Mouse (Mus musculus) regulatory T cell (primary cell): Measurements from ENCODE around the gene Trim45.

Source experiments
- in situ Hi-C: fragments of 300-600 bp; cut with MboI, MseI; formaldehyde crosslinking; loops from one replicate; pipeline ENCODE4 v1.15.1; 2025; ENCODE audit warnings: high pct_unique_total_duplicates

Trim45 gene

GRCm38 (mm10) chr3:100931332-100932076, 9.5 kb downstream of the Trim45 start:
- in situ Hi-C loops: loop anchor here (25.0 kb wide), 1 partner anchor 881 kb away; no protein-coding TSS in a partner anchor

GRCm38 (mm10) chr3:100932077-100932944, 10.3 kb downstream of the Trim45 start:
- in situ Hi-C loops: loop anchor here (25.0 kb wide), 1 partner anchor 880 kb away; no protein-coding TSS in a partner anchor

GRCm38 (mm10) chr3:100935521-100935920, 13.5 kb downstream of the Trim45 start:
- in situ Hi-C loops: loop anchor here (25.0 kb wide), 1 partner anchor 877 kb away; no protein-coding TSS in a partner anchor

GRCm38 (mm10) chr3:100936201-100936600, 14.2 kb downstream of the Trim45 start:
- in situ Hi-C loops: loop anchor here (25.0 kb wide), 1 partner anchor 876 kb away; no protein-coding TSS in a partner anchor

GRCm38 (mm10) chr3:100938211-100938610, 16.2 kb downstream of the Trim45 start:
- in situ Hi-C loops: loop anchor here (25.0 kb wide), 1 partner anchor 874 kb away; no protein-coding TSS in a partner anchor

- in situ Hi-C loops: loop anchor here (25.0 kb wide), 1 partner anchor 872 kb away; no protein-coding TSS in a partner anchor
These were observed 18.6 kb downstream of the Trim45 start for GRCm38 (mm10) chr3:100940496-100941037.

- in situ Hi-C loops: loop anchor here (25.0 kb wide), 1 partner anchor 865 kb away; no protein-coding TSS in a partner anchor
These were observed 25.3 kb downstream of the Trim45 start for GRCm38 (mm10) chr3:100947286-100947685.

GRCm38 (mm10) chr3:100951531-100951930, 29.5 kb downstream of the Trim45 start:
- in situ Hi-C loops: loop anchor here (5.0 kb wide), 1 partner anchor 511 kb away; no protein-coding TSS in a partner anchor

GRCm38 (mm10) chr3:100954616-100955015, 32.6 kb downstream of the Trim45 start:
- in situ Hi-C loops: loop anchor here (5.0 kb wide), 2 partner anchors 343 to 508 kb away; no protein-coding TSS in a partner anchor

- in situ Hi-C loops: no loop called here
These were observed 39.0 kb downstream of the Trim45 start for GRCm38 (mm10) chr3:100961007-100961406.

GRCm38 (mm10) chr3:100961501-100961900, 39.5 kb downstream of the Trim45 start:
- in situ Hi-C loops: no loop called here

GRCm38 (mm10) chr3:100963849-100964542, 42.0 kb downstream of the Trim45 start:
- in situ Hi-C loops: no loop called here

- in situ Hi-C loops: no loop called here
These were observed 47.3 kb downstream of the Trim45 start, which contains the start of gene Ttf2 for GRCm38 (mm10) chr3:100969176-100969917. Gene Ttf2, minus strand, starts transcription at chr3:100969663.

GRCm38 (mm10) chr3:100973906-100974305, 51.9 kb downstream of the Trim45 start:
- in situ Hi-C loops: no loop called here

GRCm38 (mm10) chr3:100979290-100979689, 57.3 kb downstream of the Trim45 start:
- in situ Hi-C loops: loop anchor here (5.0 kb wide), 1 partner anchor 93 kb away; no protein-coding TSS in a partner anchor
